Mouse (Mus musculus) hindbrain, embryonic 14.5 days (tissue): Measurements from ENCODE around the gene Fyb2. TPM values are rescaled to one million over a fixed set of nuclear protein-coding genes. Genes with fewer than 3 reads are reported as not detected.

Source experiments
- ATAC-seq: fragments of 200-750 bp; cut with Nextera tagmentation; 2 replicates; pipeline ENCODE4 v1.8.0; 2017; ENCODE audit warnings: moderate number of reproducible peaks, mild to moderate bottlenecking, moderate TSS enrichment, moderate library complexity; ENCODE audit not compliant: low FRiP score
- DNase-seq: peaks from one replicate; pipeline ENCODE4 v3.0.0-alpha.2; 2015; ENCODE audit warnings: low spot score
- H3K27ac ChIP-seq: fragments of 300-500 bp; sonication (generic); 2 replicates; pipeline ENCODE4 v1.5.1; 2014; ENCODE audit warnings: mild to moderate bottlenecking, moderate library complexity
- H3K27me3 ChIP-seq: fragments of 300-500 bp; sonication (generic); 2 replicates; pipeline ENCODE4 v1.6.1; 2014; ENCODE audit warnings: mild to moderate bottlenecking, low read length, mixed read lengths; ENCODE audit not compliant: control insufficient read depth, insufficient read depth
- H3K36me3 ChIP-seq: fragments of 300-500 bp; sonication (generic); replicated peaks from 2 replicates; pipeline ENCODE4 v1.6.1; 2014; ENCODE audit not compliant: control insufficient read depth, insufficient read depth
- H3K4me1 ChIP-seq: fragments of 300-500 bp; sonication (generic); replicated peaks from 2 replicates; pipeline ENCODE4 v1.6.1; 2014; ENCODE audit warnings: antibody characterized with exemption, low read length, mixed read lengths; ENCODE audit not compliant: control insufficient read depth, insufficient read depth
- H3K4me2 ChIP-seq: fragments of 300-500 bp; sonication (generic); replicated peaks from 2 replicates; pipeline ENCODE4 v1.6.1; 2014; ENCODE audit warnings: mild to moderate bottlenecking, moderate library complexity
- H3K4me3 ChIP-seq: fragments of 300-500 bp; sonication (generic); replicated peaks from 2 replicates; pipeline ENCODE4 v1.5.1; 2014; ENCODE audit warnings: mild to moderate bottlenecking, low read length
- H3K9ac ChIP-seq: fragments of 300-500 bp; sonication (generic); 2 replicates; pipeline ENCODE4 v1.6.1; 2014
- H3K9me3 ChIP-seq: fragments of 300-500 bp; sonication (generic); 2 replicates; pipeline ENCODE4 v1.6.1; 2016; ENCODE audit warnings: low read length; ENCODE audit not compliant: control insufficient read depth
- WGBS: fragments of 180-500 bp; shearing (Covaris S2); extraction: QIAGEN DNeasy Blood & Tissue Kit; methylation state at CpG from one replicate; pipeline ENCODE4 v1.1.7; 2014; 5-methylcytosine and 5-hydroxymethylcytosine counted together
- polyA plus RNA-seq: library from polyadenylated mRNA; unstranded; fragments of >200 nt; fragmentation: Nextera tagmentation; extraction: Ambion mirVana; gene quantifications from 2 replicates; pipeline ENCODE4 v1.2.1, GENCODE M21; 2014

The Fyb2 gene
- polyA plus RNA-seq, 1 experiment from 2014 or later: 0.29 TPM

- no peak overlapping the region for H3K27ac ChIP-seq
- ATAC-seq (no peak), DNase-seq (no peak)
- peaks cover 6% of the 10 kb centered on the region; the same call in 1 of the 2 replicates for H3K36me3 ChIP-seq
- 77% methylated on average over 6 of the region's 6 CpGs for WGBS
- H3K9ac ChIP-seq: no peak overlapping the region
- H3K4me1 ChIP-seq: no peaks in the 10 kb centered on the region
- no peak overlapping the region for H3K4me2 ChIP-seq
- H3K9me3 ChIP-seq: no peaks in the 10 kb centered on the region
- H3K4me3 ChIP-seq: no peak overlapping the region
- H3K27me3 ChIP-seq: no peaks in the 10 kb centered on the region
Observed at GRCm38 (mm10) chr4:105015496-105015895, 102.2 kb downstream of the Fyb2 start.

DNA sequence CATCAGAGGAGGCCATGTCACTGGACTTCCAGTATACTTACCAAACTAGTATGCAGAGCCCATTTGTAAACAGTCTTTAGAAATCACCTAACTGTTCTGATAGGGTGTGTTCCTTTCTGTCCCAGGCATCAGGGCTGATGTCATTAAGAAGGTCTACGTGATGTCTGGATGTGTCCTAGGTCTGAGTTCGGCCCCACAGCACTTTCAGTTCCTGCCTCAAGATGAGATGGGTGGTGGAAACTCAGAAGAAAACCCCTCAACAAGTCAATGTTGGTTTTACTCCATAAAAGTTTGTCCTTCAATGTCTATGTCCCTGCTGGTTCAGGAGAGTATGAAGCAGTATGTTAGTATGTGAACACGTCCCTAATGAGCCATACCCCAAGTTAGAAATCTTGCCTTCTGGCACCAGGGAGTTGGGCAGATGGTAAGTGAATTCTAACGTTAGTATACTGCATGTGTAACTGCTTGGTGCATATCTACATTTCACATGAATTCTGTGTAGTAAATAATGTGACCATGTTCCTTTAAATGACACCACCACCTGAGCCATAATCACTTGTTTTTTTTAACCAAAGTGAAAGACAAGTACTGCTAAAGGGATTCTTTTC is 102.9 kb downstream of the Fyb2 start:
- H3K9ac ChIP-seq: no peak overlapping the region
- no peak overlapping the region for H3K27ac ChIP-seq
- H3K4me1 ChIP-seq: no peaks in the 10 kb centered on the region
- no peak for ATAC-seq
- no peak for DNase-seq
- no peak overlapping the region for H3K4me2 ChIP-seq
- no peak overlapping the region for H3K4me3 ChIP-seq
- no peaks in the 10 kb centered on the region for H3K9me3 ChIP-seq
- H3K27me3 ChIP-seq: no peaks in the 10 kb centered on the region
- peaks cover 6% of the 10 kb centered on the region; the same call in 1 of the 2 replicates for H3K36me3 ChIP-seq
- 90% methylated on average over 4 of the region's 4 CpGs for WGBS

DNA sequence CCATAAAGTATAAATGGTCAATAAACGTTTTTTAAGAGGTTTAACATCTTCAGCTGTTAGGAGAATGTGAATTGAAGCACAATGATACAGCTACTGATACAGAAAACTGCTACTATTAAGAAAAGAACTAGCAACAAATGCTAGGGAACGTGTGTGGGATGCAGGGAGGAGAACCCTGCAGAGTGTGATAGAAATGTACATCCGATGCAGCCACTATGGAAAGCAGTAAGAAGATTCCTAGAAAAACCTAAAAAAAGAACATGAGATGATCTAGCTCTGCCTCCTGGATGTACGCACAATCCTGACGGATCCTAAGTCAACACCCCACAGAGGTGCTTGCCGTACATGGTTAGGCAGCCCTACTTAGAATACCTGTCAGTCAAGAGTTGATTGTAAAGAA is 114.0 kb downstream of the Fyb2 start:
- Histone ChIP-seq H3K9ac (no peak overlapping the region), H3K27ac (no peak overlapping the region), H3K4me3 (no peak overlapping the region), H3K4me2 (no peak overlapping the region), H3K36me3 (no peaks in the 10 kb centered on the region), H3K27me3 (no peaks in the 10 kb centered on the region), H3K4me1 (no peaks in the 10 kb centered on the region), H3K9me3 (no peaks in the 10 kb centered on the region)
- DNase-seq (no peak), ATAC-seq (no peak)
- 74% methylated on average over 6 of the region's 6 CpGs for WGBS

DNA sequence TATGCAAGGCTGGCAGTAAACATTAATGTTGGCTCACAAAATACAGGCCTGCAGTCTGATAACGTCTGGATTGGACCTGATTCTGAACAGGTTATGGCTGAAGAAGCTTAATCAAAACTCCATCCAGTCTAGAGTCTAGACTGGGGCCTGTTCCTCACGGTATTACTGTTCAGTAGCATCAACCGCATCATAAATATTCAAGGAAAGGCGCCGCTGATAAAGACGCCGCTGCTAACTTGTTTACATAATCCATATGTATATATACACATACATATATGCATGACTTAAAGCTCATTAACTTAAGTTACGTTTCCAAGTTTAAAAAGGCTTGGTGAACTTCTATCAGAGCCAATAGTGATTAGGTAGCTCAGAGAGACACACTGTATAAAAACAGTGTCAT is 117.8 kb downstream of the Fyb2 start:
- Histone ChIP-seq H3K27ac (no peak overlapping the region), H3K9ac (no peak overlapping the region), H3K27me3 (no peaks in the 10 kb centered on the region), H3K9me3 (no peaks in the 10 kb centered on the region), H3K4me3 (no peak overlapping the region), H3K4me1 (no peaks in the 10 kb centered on the region), H3K4me2 (no peak overlapping the region), H3K36me3 (peaks cover 2% of the 10 kb centered on the region; the same call in 1 of the 2 replicates)
- DNase-seq: no peak
- ATAC-seq: no peak
- WGBS: 62% methylated on average over 8 of the region's 8 CpGs

DNA sequence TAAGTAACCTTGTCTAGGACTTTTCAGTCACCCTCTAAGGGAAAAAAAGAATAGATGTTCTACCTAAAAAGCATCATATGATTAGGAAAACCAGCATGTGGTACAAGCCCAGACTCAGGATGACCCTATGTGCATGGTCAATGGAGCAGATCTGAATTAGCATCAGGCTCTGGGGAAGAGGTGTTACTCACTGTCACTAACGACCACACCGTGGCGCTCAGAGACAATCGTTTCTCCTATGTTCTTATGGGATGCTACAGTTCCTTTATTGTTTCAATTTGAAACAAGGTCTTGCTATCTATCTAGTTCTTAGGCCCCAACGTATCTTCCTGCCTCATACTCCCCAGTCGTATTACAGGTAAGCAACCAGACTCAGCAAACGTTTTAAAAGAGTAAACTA is 119.9 kb downstream of the Fyb2 start:
- H3K27ac ChIP-seq: no peak overlapping the region
- peak; percentile 34 for DNase-seq
- H3K36me3 ChIP-seq: peaks cover 6% of the 10 kb centered on the region; the same call in 1 of the 2 replicates
- H3K4me2 ChIP-seq: no peak overlapping the region
- no peak overlapping the region for H3K4me3 ChIP-seq
- no peaks in the 10 kb centered on the region for H3K4me1 ChIP-seq
- no peaks in the 10 kb centered on the region for H3K9me3 ChIP-seq
- 48% methylated on average over 7 of the region's 7 CpGs for WGBS
- no peaks in the 10 kb centered on the region for H3K27me3 ChIP-seq
- ATAC-seq: no peak
- H3K9ac ChIP-seq: no peak overlapping the region

GRCm38 (mm10) chr4:105034259-105034658 is 121.0 kb downstream of the Fyb2 start:
- peaks cover 12% of the 10 kb centered on the region; the same call in 1 of the 2 replicates for H3K36me3 ChIP-seq
- H3K9ac ChIP-seq: no peak overlapping the region
- no peak overlapping the region for H3K4me3 ChIP-seq
- H3K9me3 ChIP-seq: no peaks in the 10 kb centered on the region
- no peak overlapping the region for H3K4me2 ChIP-seq
- H3K27me3 ChIP-seq: no peaks in the 10 kb centered on the region
- no peak overlapping the region for H3K27ac ChIP-seq
- H3K4me1 ChIP-seq: no peaks in the 10 kb centered on the region
- ATAC-seq (no peak), DNase-seq (peak; percentile 73)

DNA sequence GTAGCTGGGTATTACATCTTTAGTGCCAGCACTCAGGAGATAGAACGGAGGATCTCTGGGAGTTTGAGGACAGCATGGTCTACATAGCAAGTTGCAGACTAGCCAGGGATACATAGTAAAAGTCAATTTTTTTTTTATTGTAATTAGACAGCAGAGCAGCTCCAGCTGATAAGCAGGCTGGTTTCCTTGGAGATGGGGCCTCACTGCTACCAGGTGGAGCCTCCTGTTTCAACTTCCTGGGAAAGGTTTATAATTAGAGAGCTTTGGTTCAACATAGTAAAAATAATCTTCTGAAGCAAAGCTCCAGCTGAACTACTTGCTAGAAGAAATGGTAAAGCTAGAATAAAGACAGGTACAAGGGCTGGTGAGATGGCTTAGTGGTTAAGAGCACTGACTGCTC is 136.8 kb downstream of the Fyb2 start:
- no peaks in the 10 kb centered on the region for H3K9me3 ChIP-seq
- no peak overlapping the region for H3K4me3 ChIP-seq
- no peaks in the 10 kb centered on the region for H3K4me1 ChIP-seq
- 89% methylated on average over 1 of the region's 1 CpGs for WGBS
- no peak overlapping the region for H3K9ac ChIP-seq
- no peak overlapping the region for H3K4me2 ChIP-seq
- H3K27me3 ChIP-seq: no peaks in the 10 kb centered on the region
- peaks cover 16% of the 10 kb centered on the region for H3K36me3 ChIP-seq
- H3K27ac ChIP-seq: no peak overlapping the region
- ATAC-seq (no peak), DNase-seq (no peak)

DNA sequence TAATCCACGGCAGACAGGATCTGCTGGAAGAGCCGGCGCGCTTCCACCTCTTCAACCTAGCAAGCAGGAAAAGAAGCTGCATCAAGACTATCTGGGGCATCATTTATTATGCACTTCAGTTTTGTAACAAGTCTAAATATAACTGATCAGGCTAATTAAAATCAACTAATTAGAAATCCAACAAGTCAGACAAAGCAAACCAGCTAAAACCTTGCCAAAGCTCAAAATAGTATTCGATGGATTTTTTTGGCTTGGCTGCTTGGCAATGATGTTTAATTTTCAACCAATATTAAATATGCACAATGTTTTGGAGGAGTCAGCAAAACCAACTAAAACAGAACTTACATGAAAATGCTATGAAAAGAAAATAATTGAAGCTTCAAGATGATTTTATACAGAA is 138.0 kb downstream of the Fyb2 start:
- H3K27ac ChIP-seq: no peak overlapping the region
- H3K9me3 ChIP-seq: no peaks in the 10 kb centered on the region
- H3K9ac ChIP-seq: no peak overlapping the region
- H3K4me2 ChIP-seq: no peak overlapping the region
- no peak for ATAC-seq
- H3K36me3 ChIP-seq: peaks cover 13% of the 10 kb centered on the region
- WGBS: 86% methylated on average over 5 of the region's 5 CpGs
- DNase-seq: no peak
- H3K27me3 ChIP-seq: no peaks in the 10 kb centered on the region
- H3K4me1 ChIP-seq: no peaks in the 10 kb centered on the region
- no peak overlapping the region for H3K4me3 ChIP-seq
